8 mouse cellular contexts compared by ENCODE assay signal in genomic region chr2:39226019-39226640, GRCm38 (mm10). TPM values are rescaled to one million over a fixed set of nuclear protein-coding genes. Genes with fewer than 3 reads are reported as not detected.
DNase-seq lines count a peak whose midpoint lies in the region; ATAC-seq lines count a peak whose summit lies in the region.

Gene Ppp6c (minus strand): TSS chr2:39226451.

- under 1% methylated on average over 56 of the region's 56 CpGs for WGBS in hindbrain, embryonic 12.5 days

- peak within 1 kb of the TSS; percentile 81 for H3K4me3 ChIP-seq in hindbrain, embryonic 12.5 days

- peaks cover 12% of the 10 kb centered on the region for H3K4me1 ChIP-seq in hindbrain, embryonic 12.5 days

- no peaks in the 10 kb centered on the region for H3K9me3 ChIP-seq in hindbrain, embryonic 12.5 days (replicated peaks)

- H3K27me3 ChIP-seq in hindbrain, embryonic 12.5 days: no peaks in the 10 kb centered on the region

- peak within 1 kb of the TSS; percentile 94 for H3K27ac ChIP-seq in hindbrain, embryonic 12.5 days

- DNase-seq in NIH3T3 (ENCODE audit: low read depth): peak; percentile 97
- peak; percentile 94 to 96 for DNase-seq in cerebellum, postnatal 10 days
- DNase-seq in frontal cortex, postnatal 10 days (ENCODE audit: low spot score in 2 of 2): peak; percentile 92 to 93
- peak; percentile 89 to 97 for DNase-seq in layer of hippocampus, postnatal 14 days (ENCODE audit: low spot score in 2 of 2)
- DNase-seq in lung, postnatal 14 days: peak; percentile 92
- peak; percentile 93 for DNase-seq in retina, adult 2 months (ENCODE audit: low read depth, low spot score)
- peak; percentile 89 to 92 for DNase-seq in thymus, postnatal 36 days

- peak within 1 kb of the TSS; percentile 71 for H3K4me2 ChIP-seq in hindbrain, embryonic 12.5 days (replicated peaks)

- peak; percentile 99 for ATAC-seq in hindbrain, embryonic 12.5 days (ENCODE audit: low FRiP score)

- peak within 1 kb of the TSS; percentile 84 for H3K9ac ChIP-seq in hindbrain, embryonic 12.5 days

- no peaks in the 10 kb centered on the region for H3K36me3 ChIP-seq in hindbrain, embryonic 12.5 days

RNA-seq across cellular contexts. Expression of gene Ppp6c, which starts in this region (rescaled TPM):
- polyA plus RNA-seq in hindbrain, embryonic 12.5 days (2016; fragmentation: Nextera tagmentation; extraction: Ambion mirVana): 80.7 and 87.9 TPM in 2 replicates
- 10 to 100 TPM; 64.7 to 73.1 TPM for total RNA-seq in layer of hippocampus, postnatal 14 days (2021)

Comparison
In these comparisons a context has a peak if more than half of its experiments do, and no peak if none do; other contexts are left out.
1. Peak in every context shown above with its lines: DNase-seq, ATAC-seq, H3K4me3 ChIP-seq and H3K27ac ChIP-seq.